Mouse (Mus musculus): ENCODE measurements around the gene Mov10. TPM values are rescaled to one million over a fixed set of nuclear protein-coding genes. Genes with fewer than 3 reads are reported as not detected.

Mov10 gene
- polyA plus RNA-seq, 1 experiment from 2014 or later, result 36.2 TPM

DNA sequence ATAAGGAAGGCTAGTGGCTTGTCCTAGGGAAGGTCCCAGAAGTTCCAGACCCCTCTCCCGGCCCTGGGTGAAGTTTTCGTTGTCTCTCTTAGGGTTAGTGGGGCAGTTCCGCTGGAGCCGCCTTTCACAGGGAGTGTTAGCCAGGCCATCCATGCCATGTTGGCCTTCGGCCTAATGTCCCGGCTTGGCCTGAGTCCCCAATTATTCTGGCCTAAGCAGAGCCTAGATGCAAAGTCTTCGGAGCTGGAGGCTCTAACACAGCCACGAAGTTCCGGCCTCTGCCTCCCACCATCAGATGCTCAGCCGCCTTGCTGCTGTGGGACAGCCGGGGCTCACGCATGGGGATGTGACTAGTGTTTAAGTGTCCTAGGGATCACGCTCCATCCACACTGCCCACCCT is 28.5 kb downstream of the Mov10 start:
- ATAC-seq (ENCODE audit: low read depth), result no peak
- peaks cover 17% of the 10 kb centered on the region for H3K4me1 ChIP-seq (ENCODE audit: control insufficient read depth, low read depth, low read length)
- 70% methylated on average over 13 of the region's 13 CpGs for WGBS (ENCODE audit: insufficient replicate concordance)

DNA sequence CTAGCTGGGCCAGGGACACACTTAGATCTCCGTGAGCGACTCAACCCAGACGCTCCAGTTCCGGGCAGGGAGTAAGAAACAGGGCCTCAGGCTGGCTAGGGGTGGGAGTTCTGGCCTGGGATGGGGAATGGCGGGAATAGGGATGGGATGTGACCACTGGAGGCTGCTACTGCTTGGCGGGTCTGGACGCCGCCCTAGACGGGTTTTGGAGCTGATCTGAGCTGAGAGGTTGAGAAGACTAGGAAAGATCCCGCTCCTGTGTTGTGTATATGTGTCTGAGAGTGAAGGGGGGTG is 29.1 kb downstream of the Mov10 start:
- Histone ChIP-seq H3K9me3 (replicated peaks; ENCODE audit: control insufficient read depth, low read length) (no peaks in the 10 kb centered on the region), H3K4me2 (ENCODE audit: low read depth, low read length) (peak overlapping the region; percentile 57), H3K36me3 (ENCODE audit: control insufficient read depth, insufficient read depth) (no peaks in the 10 kb centered on the region), H3K27me3 (ENCODE audit: control insufficient read depth, insufficient read depth, low read depth, low read length) (peaks cover 29% of the 10 kb centered on the region), H3K9ac (ENCODE audit: low read depth, low read length) (peak overlapping the region; percentile 52), H3K27ac (ENCODE audit: low read length) (no peak overlapping the region), H3K4me1 (ENCODE audit: control insufficient read depth, low read depth, low read length) (peaks cover 15% of the 10 kb centered on the region), H3K4me3 (ENCODE audit: low read depth, low read length) (peak overlapping the region; percentile 57)
- ATAC-seq (ENCODE audit: low read depth), result 0 out of 2 replicates have a peak, but pooled peaks have one; percentile 2
- 20% methylated on average over 10 of the region's 10 CpGs for WGBS (ENCODE audit: insufficient replicate concordance)

More for the DNA sequence above, 28.5 kb downstream of the Mov10 start:
- no peaks in the 10 kb centered on the region for H3K36me3 ChIP-seq (ENCODE audit: control insufficient read depth, insufficient read depth)
- H3K9ac ChIP-seq (ENCODE audit: low read depth, low read length), result 0 out of 2 replicates have a peak overlapping the region, but pooled peaks have one; percentile 4
- H3K27me3 ChIP-seq (ENCODE audit: control insufficient read depth, insufficient read depth, low read depth, low read length), result peaks cover 27% of the 10 kb centered on the region
- H3K9me3 ChIP-seq (replicated peaks; ENCODE audit: control insufficient read depth, low read length), result no peaks in the 10 kb centered on the region
- peak overlapping the region; percentile 57 for H3K4me3 ChIP-seq (ENCODE audit: low read depth, low read length)
- peak overlapping the region; percentile 57 for H3K4me2 ChIP-seq (ENCODE audit: low read depth, low read length)
- no peak overlapping the region for H3K27ac ChIP-seq (ENCODE audit: low read length)

DNA sequence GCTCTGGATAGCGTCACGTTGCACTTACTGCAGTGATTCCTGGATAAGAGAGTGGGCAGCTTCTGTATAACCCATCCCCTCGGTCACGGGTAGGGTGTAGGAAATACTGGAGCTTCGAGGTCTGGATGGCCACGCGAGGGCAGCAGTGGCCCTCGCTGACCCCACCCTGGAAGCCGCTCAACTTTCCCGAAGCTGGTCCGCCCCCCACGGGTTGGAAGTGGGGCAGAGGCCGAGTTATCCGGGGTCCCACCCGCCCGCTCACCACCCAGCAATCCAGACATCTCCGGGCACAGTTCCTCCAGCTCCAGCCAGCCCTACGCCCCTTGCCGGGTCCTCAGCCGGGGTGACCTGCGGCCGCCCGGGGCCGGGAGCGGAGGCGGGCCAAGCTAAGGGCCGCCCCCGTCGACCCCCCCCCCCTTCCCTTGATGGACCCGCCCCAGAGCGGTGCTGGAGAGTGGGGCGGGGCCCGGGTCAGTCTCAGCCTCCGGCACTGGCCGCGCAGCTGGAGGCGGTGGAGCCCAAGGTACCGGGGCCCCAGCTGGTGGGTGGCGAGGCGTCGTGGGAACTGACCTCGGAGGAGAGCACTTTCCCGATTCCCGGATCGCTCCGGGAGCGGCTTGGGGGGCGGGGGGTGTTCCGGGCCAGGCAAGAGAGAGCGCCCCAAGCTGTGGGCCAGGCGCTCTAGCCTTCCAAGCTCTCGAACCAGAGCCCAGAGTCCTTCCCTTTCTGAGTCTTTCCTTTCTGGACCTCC is 29.6 kb downstream of the Mov10 start:
- Histone ChIP-seq H3K4me1 (ENCODE audit: control insufficient read depth, low read depth, low read length) (peaks cover 10% of the 10 kb centered on the region), H3K27ac (ENCODE audit: low read length) (no peak overlapping the region), H3K36me3 (ENCODE audit: control insufficient read depth, insufficient read depth) (no peaks in the 10 kb centered on the region), H3K27me3 (ENCODE audit: control insufficient read depth, insufficient read depth, low read depth, low read length) (peaks cover 34% of the 10 kb centered on the region), H3K9me3 (replicated peaks; ENCODE audit: control insufficient read depth, low read length) (no peaks in the 10 kb centered on the region), H3K4me3 (ENCODE audit: low read depth, low read length) (peak overlapping the region; percentile 57), H3K9ac (ENCODE audit: low read depth, low read length) (peak overlapping the region; percentile 52), H3K4me2 (ENCODE audit: low read depth, low read length) (peak overlapping the region; percentile 57)
- ATAC-seq (ENCODE audit: low read depth), result peak; percentile 86
- 1% methylated on average over 49 of the region's 52 CpGs for whole genome bisulfite sequencing (ENCODE audit: insufficient replicate concordance)

DNA sequence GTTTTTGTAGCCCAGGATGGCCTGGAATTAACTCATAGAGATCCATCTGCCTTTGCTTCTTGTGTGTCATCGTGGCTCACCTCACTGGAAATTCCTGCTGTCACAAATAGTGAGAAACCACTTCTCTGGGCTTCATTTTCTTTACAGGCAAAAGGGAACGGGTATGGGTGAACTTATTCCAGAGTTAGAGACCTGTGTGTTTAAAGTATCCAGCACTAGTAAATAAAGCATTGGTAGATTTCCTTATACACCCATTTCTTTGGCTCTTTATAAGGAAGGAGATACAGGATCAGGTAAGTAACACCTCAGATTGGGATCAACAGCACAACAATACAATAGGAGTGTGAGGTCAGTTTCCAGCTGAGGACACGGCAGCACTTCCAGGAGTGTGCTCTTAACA is 30.3 kb downstream of the Mov10 start, which contains the start of gene Rhoc:
Gene Rhoc (plus strand): TSS at position 301 of the 400 bp plus-strand sequence.
- ATAC-seq (ENCODE audit: low read depth), result no peak
- peaks cover 6% of the 10 kb centered on the region for H3K4me1 ChIP-seq (ENCODE audit: control insufficient read depth, low read depth, low read length)
- H3K9me3 ChIP-seq (replicated peaks; ENCODE audit: control insufficient read depth, low read length), result no peaks in the 10 kb centered on the region
- 40% methylated on average over 3 of the region's 3 CpGs for WGBS (ENCODE audit: insufficient replicate concordance)
- H3K27me3 ChIP-seq (ENCODE audit: control insufficient read depth, insufficient read depth, low read depth, low read length), result peaks cover 41% of the 10 kb centered on the region
- H3K9ac ChIP-seq (ENCODE audit: low read depth, low read length), result peak within 1 kb of the TSS; percentile 52
- H3K27ac ChIP-seq (ENCODE audit: low read length), result no peak within 1 kb of the TSS
- H3K4me2 ChIP-seq (ENCODE audit: low read depth, low read length), result peak within 1 kb of the TSS; percentile 57
- no peaks in the 10 kb centered on the region for H3K36me3 ChIP-seq (ENCODE audit: control insufficient read depth, insufficient read depth)
- peak within 1 kb of the TSS; percentile 57 for H3K4me3 ChIP-seq (ENCODE audit: low read depth, low read length)

DNA sequence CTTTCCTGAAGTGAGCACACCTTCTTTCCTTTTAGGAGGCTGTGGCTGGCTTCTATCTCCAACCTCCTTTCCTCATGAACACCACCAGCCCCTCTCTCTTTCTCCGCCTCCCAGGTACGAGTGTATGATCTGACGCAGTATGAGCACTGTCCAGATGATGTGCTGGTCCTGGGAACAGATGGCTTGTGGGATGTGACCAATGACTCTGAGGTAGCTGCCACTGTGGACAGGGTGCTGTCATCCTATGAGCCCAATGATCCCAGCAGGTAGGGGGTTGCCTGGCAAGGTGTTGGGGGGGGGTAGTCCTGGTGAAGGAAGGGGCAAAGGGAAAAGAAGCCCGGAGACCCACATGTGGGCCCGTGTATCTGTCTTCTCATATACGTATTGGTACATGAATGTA is 33.1 kb downstream of the Mov10 start:
- no peak for ATAC-seq (ENCODE audit: low read depth)
- Histone ChIP-seq H3K36me3 (ENCODE audit: control insufficient read depth, insufficient read depth) (no peaks in the 10 kb centered on the region), H3K4me3 (ENCODE audit: low read depth, low read length) (no peak overlapping the region), H3K4me1 (ENCODE audit: control insufficient read depth, low read depth, low read length) (peaks cover 16% of the 10 kb centered on the region), H3K4me2 (ENCODE audit: low read depth, low read length) (no peak overlapping the region), H3K27me3 (ENCODE audit: control insufficient read depth, insufficient read depth, low read depth, low read length) (peaks cover 69% of the 10 kb centered on the region), H3K9me3 (replicated peaks; ENCODE audit: control insufficient read depth, low read length) (no peaks in the 10 kb centered on the region), H3K27ac (ENCODE audit: low read length) (no peak overlapping the region), H3K9ac (ENCODE audit: low read depth, low read length) (no peak overlapping the region)
- WGBS (ENCODE audit: insufficient replicate concordance), result 66% methylated on average over 6 of the region's 6 CpGs

DNA sequence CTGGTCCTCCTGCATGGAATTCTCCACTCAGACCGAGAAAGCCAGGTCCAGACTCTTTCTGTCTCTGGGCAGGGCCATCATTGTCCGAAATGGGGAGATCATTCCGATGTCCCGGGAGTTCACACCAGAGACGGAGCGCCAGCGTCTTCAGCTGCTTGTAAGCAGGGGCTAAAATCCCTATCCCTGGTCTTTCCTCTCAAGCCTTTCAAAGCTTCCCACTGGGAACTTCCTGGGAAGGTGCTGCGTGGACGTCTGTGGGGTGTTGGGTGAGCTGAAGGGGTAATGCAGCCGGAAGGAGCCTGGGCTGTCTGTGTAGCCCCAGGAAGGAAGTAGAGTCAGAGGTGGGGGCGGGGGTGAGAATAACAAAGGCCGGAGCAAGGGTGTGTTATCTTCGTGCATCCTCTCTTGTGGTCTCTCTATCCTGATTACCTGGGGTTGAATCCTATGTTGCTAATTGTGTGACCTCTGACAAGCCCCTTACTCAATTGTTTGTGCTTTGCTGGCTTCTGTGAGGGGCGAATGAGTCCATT is 34.3 kb downstream of the Mov10 start:
- peaks cover 16% of the 10 kb centered on the region for H3K4me1 ChIP-seq (ENCODE audit: control insufficient read depth, low read depth, low read length)
- H3K4me2 ChIP-seq (ENCODE audit: low read depth, low read length), result no peak overlapping the region
- no peak overlapping the region for H3K27ac ChIP-seq (ENCODE audit: low read length)

DNA sequence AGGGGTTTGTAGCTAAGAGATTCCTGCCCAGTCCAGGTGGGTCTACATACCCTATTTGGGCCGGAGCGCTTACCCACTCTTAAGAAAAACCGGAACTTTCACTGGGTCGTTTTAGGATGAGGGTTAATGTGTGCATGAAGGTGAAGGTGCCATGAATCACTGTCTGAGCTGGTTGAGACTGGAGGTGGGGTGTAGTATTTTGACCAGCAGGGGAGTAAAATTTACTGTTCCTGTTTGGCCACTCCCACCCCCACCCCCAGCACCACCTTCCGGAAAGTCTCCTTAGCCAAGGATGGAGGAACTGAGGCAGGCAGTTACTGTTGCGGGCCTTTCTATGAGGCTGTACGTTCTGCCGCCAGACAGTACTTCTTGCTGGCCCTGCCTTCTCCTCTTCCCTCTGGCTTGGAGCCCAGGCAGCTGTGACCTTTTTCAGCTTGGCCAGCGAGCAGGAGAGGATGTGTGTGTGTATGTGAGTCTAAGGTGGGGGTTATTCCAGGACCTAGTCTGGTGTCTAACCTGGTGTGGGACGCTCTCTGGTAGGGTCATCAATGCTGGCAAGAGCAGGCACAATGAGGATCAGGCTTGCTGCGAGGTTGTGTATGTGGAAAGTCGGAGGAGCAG is 36.2 kb downstream of the Mov10 start:
- Histone ChIP-seq H3K9ac (ENCODE audit: low read depth, low read length) (no peak overlapping the region), H3K4me2 (ENCODE audit: low read depth, low read length) (peak overlapping the region; percentile 72), H3K27ac (ENCODE audit: low read length) (no peak overlapping the region), H3K4me1 (ENCODE audit: control insufficient read depth, low read depth, low read length) (peaks cover 16% of the 10 kb centered on the region), H3K36me3 (ENCODE audit: control insufficient read depth, insufficient read depth) (no peaks in the 10 kb centered on the region), H3K9me3 (replicated peaks; ENCODE audit: control insufficient read depth, low read length) (no peaks in the 10 kb centered on the region), H3K27me3 (ENCODE audit: control insufficient read depth, insufficient read depth, low read depth, low read length) (peaks cover 79% of the 10 kb centered on the region), H3K4me3 (ENCODE audit: low read depth, low read length) (peak overlapping the region; percentile 55; the same call in 1 of the 2 replicates)
- WGBS (ENCODE audit: insufficient replicate concordance), result 19% methylated on average over 12 of the region's 12 CpGs
- no peak for ATAC-seq (ENCODE audit: low read depth)

More for the DNA sequence above, 34.3 kb downstream of the Mov10 start:
- Histone ChIP-seq H3K36me3 (ENCODE audit: control insufficient read depth, insufficient read depth) (no peaks in the 10 kb centered on the region), H3K9me3 (replicated peaks; ENCODE audit: control insufficient read depth, low read length) (no peaks in the 10 kb centered on the region), H3K4me3 (ENCODE audit: low read depth, low read length) (no peak overlapping the region), H3K9ac (ENCODE audit: low read depth, low read length) (no peak overlapping the region), H3K27me3 (ENCODE audit: control insufficient read depth, insufficient read depth, low read depth, low read length) (peaks cover 74% of the 10 kb centered on the region)
- no peak for ATAC-seq (ENCODE audit: low read depth)
- WGBS (ENCODE audit: insufficient replicate concordance), result 22% methylated on average over 13 of the region's 14 CpGs

DNA sequence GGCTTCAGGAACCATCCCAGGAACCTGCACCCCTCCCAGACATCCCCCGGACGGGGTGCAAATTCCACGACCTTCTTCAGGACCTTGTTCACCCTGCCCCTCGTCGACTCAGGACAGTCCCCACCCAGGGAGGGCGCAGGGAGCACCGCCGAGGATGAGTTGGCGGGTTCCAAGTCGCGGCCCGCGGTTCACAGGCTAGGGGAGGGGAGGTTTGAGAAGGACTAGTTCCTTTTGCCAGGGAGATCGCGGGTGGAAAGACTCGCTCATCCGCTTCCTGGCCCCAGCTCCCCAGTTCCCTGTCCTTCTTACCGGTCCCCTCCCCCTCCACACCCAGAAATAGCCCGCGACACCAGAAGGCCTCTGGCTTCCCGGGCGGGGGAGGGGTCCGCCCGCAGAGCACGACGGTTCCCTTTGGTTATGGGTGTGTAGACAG is 36.9 kb downstream of the Mov10 start, which contains the start of gene Fam19a3:
Gene Fam19a3 (minus strand): TSS at position 370 of the 433 bp plus-strand sequence.
- no peaks in the 10 kb centered on the region for H3K36me3 ChIP-seq (ENCODE audit: control insufficient read depth, insufficient read depth)
- WGBS (ENCODE audit: insufficient replicate concordance), result 0% methylated on average over 26 of the region's 26 CpGs
- ATAC-seq (ENCODE audit: low read depth), result 0 out of 2 replicates have a peak, but pooled peaks have one; percentile 2
- H3K27ac ChIP-seq (ENCODE audit: low read length), result no peak within 1 kb of the TSS
- H3K9me3 ChIP-seq (replicated peaks; ENCODE audit: control insufficient read depth, low read length), result no peaks in the 10 kb centered on the region
- H3K4me3 ChIP-seq (ENCODE audit: low read depth, low read length), result peak within 1 kb of the TSS; percentile 55
- peaks cover 85% of the 10 kb centered on the region for H3K27me3 ChIP-seq (ENCODE audit: control insufficient read depth, insufficient read depth, low read depth, low read length)
- H3K4me1 ChIP-seq (ENCODE audit: control insufficient read depth, low read depth, low read length), result peaks cover 16% of the 10 kb centered on the region
- H3K4me2 ChIP-seq (ENCODE audit: low read depth, low read length), result peak within 1 kb of the TSS; percentile 72
- H3K9ac ChIP-seq (ENCODE audit: low read depth, low read length), result peak within 1 kb of the TSS; percentile 18; the same call in 1 of the 2 replicates

Measured in liver, embryonic 16.5 days (tissue).